Mouse (Mus musculus) thymus, postnatal 36 days (tissue): ENCODE data around the gene Prkg1.

ENCODE experiments used
- DNase-seq, 2 experiments: peaks; one replicate each; pipeline ENCODE4 v3.0.0; 2022; ENCODE audit warnings: mixed read lengths in 2 of 2

Prkg1 gene

GRCm38 (mm10) chr19:31011528-31012133 is 753.2 kb downstream of the Prkg1 start:
- no peak for DNase-seq

GRCm38 (mm10) chr19:30998572-30998971 is 766.3 kb downstream of the Prkg1 start:
- no peak for DNase-seq

- DNase-seq: no peak
Measured at GRCm38 (mm10) chr19:30990390-30990789, 774.4 kb downstream of the Prkg1 start.

- no peak for DNase-seq
Measured at GRCm38 (mm10) chr19:30982436-30982835, 782.4 kb downstream of the Prkg1 start.

- no peak for DNase-seq
Measured at GRCm38 (mm10) chr19:30978096-30978495, 786.7 kb downstream of the Prkg1 start.

GRCm38 (mm10) chr19:30950610-30951009 is 814.2 kb downstream of the Prkg1 start:
- DNase-seq: no peak

- DNase-seq: no peak
Measured at GRCm38 (mm10) chr19:30948202-30948601, 816.6 kb downstream of the Prkg1 start.

- no peak for DNase-seq
Measured at GRCm38 (mm10) chr19:30942369-30942992, 822.4 kb downstream of the Prkg1 start.

- no peak for DNase-seq
Measured at GRCm38 (mm10) chr19:30938058-30938457, 826.8 kb downstream of the Prkg1 start.

- no peak for DNase-seq
Measured at GRCm38 (mm10) chr19:30931469-30932192, 833.2 kb downstream of the Prkg1 start.

- DNase-seq: no peak
Measured at GRCm38 (mm10) chr19:30924032-30924431, 840.8 kb downstream of the Prkg1 start.

GRCm38 (mm10) chr19:30902290-30902689 is 862.5 kb downstream of the Prkg1 start:
- no peak for DNase-seq

GRCm38 (mm10) chr19:30901025-30901424 is 863.8 kb downstream of the Prkg1 start:
- DNase-seq: no peak

- no peak for DNase-seq
Measured at GRCm38 (mm10) chr19:30890377-30890776, 874.5 kb downstream of the Prkg1 start.

- no peak for DNase-seq
Measured at GRCm38 (mm10) chr19:30889851-30890250, 875.0 kb downstream of the Prkg1 start.

- no peak for DNase-seq
Measured at GRCm38 (mm10) chr19:30861441-30861840, 903.4 kb downstream of the Prkg1 start.

- DNase-seq: no peak
Measured at GRCm38 (mm10) chr19:30851023-30851422, 913.8 kb downstream of the Prkg1 start.

GRCm38 (mm10) chr19:30844916-30845315 is 919.9 kb downstream of the Prkg1 start:
- DNase-seq: no peak

- no peak for DNase-seq
Measured at GRCm38 (mm10) chr19:30843637-30844036, 921.2 kb downstream of the Prkg1 start.

- DNase-seq: no peak
Measured at GRCm38 (mm10) chr19:30843052-30843564, 921.7 kb downstream of the Prkg1 start.

- DNase-seq: no peak
Measured at GRCm38 (mm10) chr19:30842640-30843039, 922.2 kb downstream of the Prkg1 start.

GRCm38 (mm10) chr19:30833045-30833651 is 931.7 kb downstream of the Prkg1 start:
- no peak for DNase-seq

GRCm38 (mm10) chr19:30829231-30829775 is 935.5 kb downstream of the Prkg1 start:
- DNase-seq: no peak
